ENCODE assay signal across 13 mouse cellular contexts in the genomic region with DNA sequence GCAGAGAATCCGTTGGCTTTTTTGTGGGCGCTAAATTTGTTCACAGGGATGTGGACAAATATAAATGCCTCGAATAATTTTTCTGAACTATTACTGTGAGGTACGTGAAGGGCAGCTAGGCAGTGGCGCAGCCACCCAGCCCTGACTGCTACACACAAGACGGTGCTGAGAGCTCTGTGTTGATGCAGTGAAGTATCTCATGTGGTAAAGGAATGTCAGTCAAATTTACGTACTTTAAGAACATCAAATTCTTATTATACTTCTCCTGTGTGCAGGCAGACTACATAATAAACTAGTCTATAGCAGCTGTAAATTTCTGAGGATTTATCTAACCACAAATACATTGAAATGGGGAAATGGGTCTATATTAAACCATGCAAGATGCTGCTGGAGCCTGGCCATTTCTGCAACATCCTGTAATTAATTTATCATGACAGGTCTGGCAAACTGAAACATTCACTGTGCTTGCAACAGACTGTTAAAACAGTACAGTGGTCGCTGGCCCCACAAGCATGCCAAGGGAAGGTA.
DNase-seq lines count a peak whose midpoint lies in the region; ATAC-seq and TF ChIP-seq lines count a peak whose summit lies in the region.
"Had no signal": no experiment of that assay in that cellular context is flagged by ENCODE, and none has a peak within 500 bp of the region (broad histone marks: within the 10 kb centered on the region; RNA-seq: fewer than 3 reads in every experiment).

No protein-coding gene starts in this region.

- no peak overlapping the region for H3K9ac ChIP-seq in liver, postnatal 0 days (replicated peaks)
- H3K9ac ChIP-seq in liver, embryonic 11.5 days (ENCODE audit: low read depth, low read length): no peak overlapping the region
- no peak overlapping the region; the same call in 1 of the 2 replicates for H3K9ac ChIP-seq in hindbrain, embryonic 16.5 days (ENCODE audit: low read depth, low read length)
- H3K9ac ChIP-seq: liver, embryonic 14.5 days had no signal

- TF ChIP-seq CTCF in liver, postnatal 0 days (IDR thresholded peaks at IDR 0.05; ENCODE audit: low read depth): no peak

- H3K4me2 ChIP-seq in liver, postnatal 0 days (ENCODE audit: low read depth, low read length): no peak overlapping the region
- H3K4me2 ChIP-seq in liver, embryonic 11.5 days: no peak overlapping the region
- no peak overlapping the region for H3K4me2 ChIP-seq in hindbrain, embryonic 16.5 days (ENCODE audit: low read length)

- peak overlapping the region; percentile 1 for H3K27ac ChIP-seq in liver, postnatal 0 days (ENCODE audit: low read depth)
- no peak overlapping the region for H3K27ac ChIP-seq in liver, embryonic 11.5 days (ENCODE audit: low read depth, low read length)
- 0 out of 2 replicates have a peak overlapping the region, but pooled peaks have one; percentile 26 for H3K27ac ChIP-seq in hindbrain, embryonic 16.5 days (ENCODE audit: low read depth, low read length)
- H3K27ac ChIP-seq: liver, embryonic 14.5 days had no signal

- no peaks in the 10 kb centered on the region for H3K27me3 ChIP-seq in liver, postnatal 0 days (ENCODE audit: insufficient read depth, low read length)
- H3K27me3 ChIP-seq in liver, embryonic 11.5 days (replicated peaks; ENCODE audit: control insufficient read depth, insufficient read depth, low read length): no peaks in the 10 kb centered on the region
- no peaks in the 10 kb centered on the region for H3K27me3 ChIP-seq in hindbrain, embryonic 16.5 days (replicated peaks; ENCODE audit: control insufficient read depth, insufficient read depth, low read length)

- no peak for TF ChIP-seq EP300 in liver, postnatal 0 days (IDR thresholded peaks at IDR 0.05; ENCODE audit: low read depth)

- no peaks in the 10 kb centered on the region for H3K9me3 ChIP-seq in liver, postnatal 0 days (ENCODE audit: low read length)
- H3K9me3 ChIP-seq in liver, embryonic 11.5 days (ENCODE audit: control insufficient read depth, low read length): no peaks in the 10 kb centered on the region
- H3K9me3 ChIP-seq in hindbrain, embryonic 16.5 days (ENCODE audit: control insufficient read depth, low read length): no peaks in the 10 kb centered on the region

- H3K4me3 ChIP-seq in liver, postnatal 0 days (ENCODE audit: low read depth, low read length): no peak overlapping the region
- H3K4me3 ChIP-seq in liver, embryonic 11.5 days (ENCODE audit: low read depth, low read length): no peak overlapping the region
- no peak overlapping the region for H3K4me3 ChIP-seq in hindbrain, embryonic 16.5 days (ENCODE audit: low read length)

- ATAC-seq in liver, postnatal 0 days: no peak
- ATAC-seq in liver, embryonic 11.5 days (replicated peaks; ENCODE audit: low FRiP score): no peak
- ATAC-seq in hindbrain, embryonic 16.5 days: peak; percentile 79

- no peaks in the 10 kb centered on the region for H3K4me1 ChIP-seq in liver, postnatal 0 days (ENCODE audit: insufficient read depth)
- no peaks in the 10 kb centered on the region for H3K4me1 ChIP-seq in liver, embryonic 11.5 days (replicated peaks; ENCODE audit: control insufficient read depth, insufficient read depth, low read length)
- peaks cover 3% of the 10 kb centered on the region for H3K4me1 ChIP-seq in hindbrain, embryonic 16.5 days (ENCODE audit: control insufficient read depth, insufficient read depth, low read depth, low read length)

- no peaks in the 10 kb centered on the region for H3K36me3 ChIP-seq in liver, postnatal 0 days (replicated peaks; ENCODE audit: insufficient read depth, low read length)
- H3K36me3 ChIP-seq in liver, embryonic 11.5 days (ENCODE audit: control insufficient read depth, insufficient read depth, low read length): no peaks in the 10 kb centered on the region
- no peaks in the 10 kb centered on the region for H3K36me3 ChIP-seq in hindbrain, embryonic 16.5 days (ENCODE audit: control insufficient read depth, insufficient read depth, low read length)

- no peak for DNase-seq in liver, postnatal 0 days
- DNase-seq in liver, embryonic 11.5 days (ENCODE audit: low spot score): no peak
- peak; percentile 15 for DNase-seq in adipocyte (ENCODE audit: low spot score)
- peak; percentile 68 to 81 for DNase-seq in cerebellum, postnatal 25 days
- DNase-seq in adrenal gland, adult 18-20 months (ENCODE audit: low spot score in 2 of 2): no peak
- DNase-seq in ovary, postnatal 14 days (ENCODE audit: low spot score): no peak
- no peak for DNase-seq in ovary, postnatal 10 days (ENCODE audit: low spot score)
- DNase-seq: adrenal gland, adult 8-10 months; layer of hippocampus, adult 9-11 months; right cerebral cortex, postnatal 25 days; thymus, postnatal 14 days had no signal

- WGBS in liver, postnatal 0 days (ENCODE audit: insufficient replicate concordance): 34% methylated on average over 8 of the region's 8 CpGs
- 68% methylated on average over 8 of the region's 8 CpGs for WGBS in liver, embryonic 11.5 days
- whole genome bisulfite sequencing in hindbrain, embryonic 16.5 days: 54% methylated on average over 8 of the region's 8 CpGs

Comparison
In these comparisons a context has a peak if more than half of its experiments do, and no peak if none do; other contexts are left out.
1. DNase-seq: peak in adipocyte (single experiment) and cerebellum, postnatal 25 days (2 of 2); none in liver, postnatal 0 days (single experiment), liver, embryonic 11.5 days (single experiment), adrenal gland, adult 18-20 months (0 of 2), ovary, postnatal 14 days (single experiment) and ovary, postnatal 10 days (single experiment).